Mouse (Mus musculus): ENCODE results near the gene Shisa3. TPM values are rescaled to one million over a fixed set of nuclear protein-coding genes. Genes with fewer than 3 reads are reported as not detected.

The Shisa3 gene
- polyA plus RNA-seq, 1 experiment from 2014 or later: 3.1 TPM

DNA sequence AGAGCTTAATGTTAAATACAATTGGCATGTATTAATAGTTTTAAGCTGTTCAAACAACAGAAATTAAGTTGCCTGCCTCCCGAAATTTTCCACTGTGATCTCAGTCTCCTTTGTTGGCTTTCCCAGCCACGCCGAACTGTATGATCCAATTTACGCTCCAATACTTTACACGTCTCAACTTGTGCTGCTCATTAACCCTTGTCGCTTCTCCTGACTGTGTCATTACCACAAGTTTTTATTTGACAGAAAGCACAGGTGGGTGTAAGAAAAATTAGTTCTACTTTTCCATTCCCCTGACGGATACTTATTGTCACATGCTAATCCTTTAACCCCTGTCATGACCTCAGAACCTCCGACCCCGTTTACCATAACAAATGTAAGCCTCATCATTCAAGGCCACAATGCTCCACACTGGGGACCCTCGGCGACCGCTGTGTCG, 49.2 kb downstream of the Shisa3 start:
- no peaks in the 10 kb centered on the region for H3K9me3 ChIP-seq (replicated peaks)
- peaks cover 14% of the 10 kb centered on the region for H3K4me1 ChIP-seq
- 14% methylated on average over 13 of the region's 13 CpGs for WGBS
- 0 out of 2 replicates have a peak, but pooled peaks cover 3% of the 10 kb centered on the region for H3K36me3 ChIP-seq
- no peak overlapping the region for H3K4me3 ChIP-seq
- ATAC-seq (ENCODE audit: low FRiP score): no peak
- H3K27me3 ChIP-seq: peaks cover 43% of the 10 kb centered on the region
- H3K4me2 ChIP-seq (replicated peaks): no peak overlapping the region
- no peak overlapping the region for H3K27ac ChIP-seq
- H3K9ac ChIP-seq: no peak overlapping the region

DNA sequence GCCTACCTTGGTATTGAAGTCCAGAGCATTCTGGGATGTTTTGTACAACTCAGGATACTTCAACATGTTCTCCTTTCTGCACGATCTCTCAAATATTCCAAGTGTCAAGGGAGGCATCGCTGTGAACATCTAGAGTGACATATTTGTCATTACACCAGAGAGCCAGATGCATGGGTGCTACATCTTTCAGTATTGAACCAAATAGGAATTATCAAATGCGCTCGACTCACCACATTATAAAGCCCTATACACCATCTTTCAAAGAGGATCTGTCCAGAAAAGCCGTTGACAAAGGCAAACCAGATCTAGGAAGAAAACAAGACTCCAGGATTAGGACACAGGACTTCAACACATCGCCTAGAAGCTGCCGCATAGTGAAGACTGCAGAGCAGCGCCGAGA, 52.2 kb downstream of the Shisa3 start:
- H3K27me3 ChIP-seq: peaks cover 48% of the 10 kb centered on the region
- H3K4me1 ChIP-seq: peaks cover 16% of the 10 kb centered on the region
- no peak overlapping the region for H3K9ac ChIP-seq
- no peak overlapping the region for H3K4me3 ChIP-seq
- H3K9me3 ChIP-seq (replicated peaks): no peaks in the 10 kb centered on the region
- WGBS: 88% methylated on average over 9 of the region's 9 CpGs
- H3K36me3 ChIP-seq: no peaks in the 10 kb centered on the region
- ATAC-seq (ENCODE audit: low FRiP score): no peak
- no peak overlapping the region for H3K4me2 ChIP-seq (replicated peaks)
- H3K27ac ChIP-seq: no peak overlapping the region

DNA sequence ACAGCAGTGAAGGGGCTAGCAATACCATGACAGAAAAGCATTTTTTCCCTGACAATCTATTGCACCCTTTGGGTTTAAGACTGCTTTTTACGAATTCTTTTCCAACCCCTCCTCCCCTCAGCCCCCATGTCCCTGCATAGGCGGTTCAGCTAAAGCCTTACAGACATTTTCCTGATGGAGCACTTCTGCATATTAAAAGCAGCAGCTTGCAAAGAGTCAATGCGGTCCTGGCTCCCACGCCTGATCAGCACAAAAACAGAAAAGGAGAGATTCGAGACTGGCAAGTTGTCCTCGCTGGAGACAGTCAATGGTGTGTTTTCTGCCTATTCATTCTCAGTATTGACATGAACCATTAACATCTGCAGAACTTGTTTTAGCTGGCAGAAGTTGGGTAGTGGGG, 55.0 kb downstream of the Shisa3 start:
- 23% methylated on average over 6 of the region's 6 CpGs for WGBS

DNA sequence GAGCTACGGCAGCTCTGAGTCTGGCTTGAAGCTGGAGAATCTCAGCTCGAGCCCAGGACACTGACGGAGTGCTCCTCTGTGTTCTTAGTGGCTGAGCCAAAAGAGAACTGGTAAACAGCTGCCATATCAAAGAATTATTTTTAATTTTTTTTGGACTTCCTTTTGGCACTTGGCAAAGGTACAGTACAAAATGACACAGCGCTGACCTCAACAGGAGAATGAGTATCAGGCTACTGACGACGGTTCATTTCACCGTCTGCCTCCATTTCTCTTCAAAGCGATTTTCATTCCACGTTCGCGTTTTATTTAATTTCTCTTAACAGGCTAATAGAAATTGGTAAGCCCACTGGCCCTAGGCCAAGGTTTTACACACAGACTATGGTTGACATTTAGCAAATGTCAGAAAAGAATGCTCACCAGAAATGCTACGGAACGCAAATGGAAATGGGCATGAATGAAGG, 61.8 kb downstream of the Shisa3 start:
- Histone ChIP-seq H3K4me3 (no peak overlapping the region), H3K27ac (no peak overlapping the region), H3K9me3 (replicated peaks) (no peaks in the 10 kb centered on the region), H3K4me1 (no peaks in the 10 kb centered on the region), H3K36me3 (0 out of 2 replicates have a peak, but pooled peaks cover 8% of the 10 kb centered on the region), H3K4me2 (replicated peaks) (no peak overlapping the region), H3K9ac (no peak overlapping the region), H3K27me3 (peaks cover 1% of the 10 kb centered on the region)
- WGBS: 84% methylated on average over 13 of the region's 13 CpGs
- ATAC-seq (ENCODE audit: low FRiP score): no peak

More for the DNA sequence above, 55.0 kb downstream of the Shisa3 start:
- Histone ChIP-seq H3K36me3 (0 out of 2 replicates have a peak, but pooled peaks cover 5% of the 10 kb centered on the region), H3K27me3 (peaks cover 35% of the 10 kb centered on the region), H3K9ac (no peak overlapping the region), H3K4me3 (no peak overlapping the region), H3K4me1 (peaks cover 2% of the 10 kb centered on the region; the same call in 1 of the 2 replicates), H3K9me3 (replicated peaks) (no peaks in the 10 kb centered on the region), H3K4me2 (replicated peaks) (no peak overlapping the region), H3K27ac (no peak overlapping the region)
- ATAC-seq (ENCODE audit: low FRiP score): no peak

DNA sequence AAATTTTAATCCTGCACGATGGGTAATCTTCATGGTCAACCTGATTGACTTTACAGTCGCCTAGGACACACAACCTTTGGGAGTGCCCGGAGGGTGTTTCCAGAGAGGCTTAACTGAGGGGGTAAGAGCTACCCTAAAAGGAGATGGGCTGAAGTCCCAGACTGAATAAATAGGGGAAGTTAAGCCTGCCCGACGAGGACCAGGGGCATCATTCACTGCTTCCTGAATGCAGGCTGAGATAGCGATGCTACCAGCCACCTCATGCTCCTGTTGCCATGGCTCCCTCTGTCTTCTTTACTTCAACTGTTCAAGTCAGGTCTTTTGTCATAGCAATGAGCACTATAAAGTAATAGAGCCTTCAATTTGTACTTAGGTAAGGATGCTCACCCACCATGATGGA, 62.5 kb downstream of the Shisa3 start:
- WGBS: 80% methylated on average over 6 of the region's 6 CpGs
- H3K27ac ChIP-seq: no peak overlapping the region
- 0 out of 2 replicates have a peak, but pooled peaks cover 8% of the 10 kb centered on the region for H3K36me3 ChIP-seq
- ATAC-seq (ENCODE audit: low FRiP score): no peak
- H3K4me2 ChIP-seq (replicated peaks): no peak overlapping the region
- no peaks in the 10 kb centered on the region for H3K9me3 ChIP-seq (replicated peaks)
- no peaks in the 10 kb centered on the region for H3K4me1 ChIP-seq
- H3K4me3 ChIP-seq: no peak overlapping the region
- no peak overlapping the region for H3K9ac ChIP-seq
- no peaks in the 10 kb centered on the region; the same call in 1 of the 2 replicates for H3K27me3 ChIP-seq

DNA sequence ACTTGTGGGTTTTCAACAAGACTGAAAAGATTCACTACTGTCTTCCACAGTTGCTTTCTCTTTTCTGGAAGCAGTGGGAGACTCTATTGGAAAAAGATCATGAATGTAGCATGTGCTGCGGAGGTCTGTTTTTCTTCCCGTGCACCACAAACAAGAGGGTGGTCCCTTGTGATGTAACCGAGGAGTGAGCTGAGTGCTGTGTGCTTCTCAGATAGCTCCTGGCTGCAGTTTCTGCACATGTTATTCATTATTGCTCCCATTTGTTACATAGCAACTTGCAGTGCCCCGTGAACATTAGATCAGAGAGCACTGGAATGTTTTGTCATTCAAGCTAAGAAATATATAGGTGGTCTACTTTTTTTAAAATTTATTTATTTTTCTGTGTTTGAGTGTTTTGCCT, 65.3 kb downstream of the Shisa3 start:
- Histone ChIP-seq H3K9me3 (replicated peaks) (no peaks in the 10 kb centered on the region), H3K4me3 (no peak overlapping the region), H3K27me3 (no peaks in the 10 kb centered on the region; the same call in 1 of the 2 replicates), H3K9ac (no peak overlapping the region), H3K4me1 (no peaks in the 10 kb centered on the region), H3K27ac (no peak overlapping the region), H3K36me3 (0 out of 2 replicates have a peak, but pooled peaks cover 3% of the 10 kb centered on the region), H3K4me2 (replicated peaks) (no peak overlapping the region)
- 70% methylated on average over 4 of the region's 4 CpGs for WGBS
- ATAC-seq (ENCODE audit: low FRiP score): no peak

Small RNA genes lying within 50 kb of the gene (microRNA-seq; reads per million reads assigned to microRNA genes)
- not detected for gene Gm23617

Other genes with a start within 250 kb of the Shisa3 start
- gene Bend4, start 179.6 kb upstream of the Shisa3 start, polyA plus RNA-seq (2016; fragmentation: Nextera tagmentation; extraction: Ambion mirVana): 9.6 and 10.3 TPM in 2 replicates
- gene Atp8a1, start 239.6 kb downstream of the Shisa3 start, polyA plus RNA-seq (2016; fragmentation: Nextera tagmentation; extraction: Ambion mirVana): 34.0 and 37.3 TPM in 2 replicates

All from hindbrain, embryonic 12.5 days (tissue).